Mouse (Mus musculus) hindbrain, embryonic 14.5 days (tissue): ENCODE measurements around the gene Nav2. TPM values are rescaled to one million over a fixed set of nuclear protein-coding genes. Genes with fewer than 3 reads are reported as not detected.

Source experiments
- ATAC-seq: fragments of 200-750 bp; cut with Nextera tagmentation; 2 replicates; pipeline ENCODE4 v1.8.0; 2017; ENCODE audit warnings: moderate number of reproducible peaks, mild to moderate bottlenecking, moderate TSS enrichment, moderate library complexity; ENCODE audit not compliant: low FRiP score
- DNase-seq: peaks from one replicate; pipeline ENCODE4 v3.0.0-alpha.2; 2015; ENCODE audit warnings: low spot score
- H3K27ac ChIP-seq: fragments of 300-500 bp; sonication (generic); 2 replicates; pipeline ENCODE4 v1.5.1; 2014; ENCODE audit warnings: mild to moderate bottlenecking, moderate library complexity
- H3K27me3 ChIP-seq: fragments of 300-500 bp; sonication (generic); 2 replicates; pipeline ENCODE4 v1.6.1; 2014; ENCODE audit warnings: mild to moderate bottlenecking, low read length, mixed read lengths; ENCODE audit not compliant: control insufficient read depth, insufficient read depth
- H3K36me3 ChIP-seq: fragments of 300-500 bp; sonication (generic); replicated peaks from 2 replicates; pipeline ENCODE4 v1.6.1; 2014; ENCODE audit not compliant: control insufficient read depth, insufficient read depth
- H3K4me1 ChIP-seq: fragments of 300-500 bp; sonication (generic); replicated peaks from 2 replicates; pipeline ENCODE4 v1.6.1; 2014; ENCODE audit warnings: antibody characterized with exemption, low read length, mixed read lengths; ENCODE audit not compliant: control insufficient read depth, insufficient read depth
- H3K4me2 ChIP-seq: fragments of 300-500 bp; sonication (generic); replicated peaks from 2 replicates; pipeline ENCODE4 v1.6.1; 2014; ENCODE audit warnings: mild to moderate bottlenecking, moderate library complexity
- H3K4me3 ChIP-seq: fragments of 300-500 bp; sonication (generic); replicated peaks from 2 replicates; pipeline ENCODE4 v1.5.1; 2014; ENCODE audit warnings: mild to moderate bottlenecking, low read length
- H3K9ac ChIP-seq: fragments of 300-500 bp; sonication (generic); 2 replicates; pipeline ENCODE4 v1.6.1; 2014
- H3K9me3 ChIP-seq: fragments of 300-500 bp; sonication (generic); 2 replicates; pipeline ENCODE4 v1.6.1; 2016; ENCODE audit warnings: low read length; ENCODE audit not compliant: control insufficient read depth
- WGBS: fragments of 180-500 bp; shearing (Covaris S2); extraction: QIAGEN DNeasy Blood & Tissue Kit; methylation state at CpG from one replicate; pipeline ENCODE4 v1.1.7; 2014; 5-methylcytosine and 5-hydroxymethylcytosine counted together
- polyA plus RNA-seq: library from polyadenylated mRNA; unstranded; fragments of >200 nt; fragmentation: Nextera tagmentation; extraction: Ambion mirVana; gene quantifications from 2 replicates; pipeline ENCODE4 v1.2.1, GENCODE M21; 2014

Gene Nav2
- polyA plus RNA-seq, 1 experiment from 2014 or later, result 28.2 TPM

DNA sequence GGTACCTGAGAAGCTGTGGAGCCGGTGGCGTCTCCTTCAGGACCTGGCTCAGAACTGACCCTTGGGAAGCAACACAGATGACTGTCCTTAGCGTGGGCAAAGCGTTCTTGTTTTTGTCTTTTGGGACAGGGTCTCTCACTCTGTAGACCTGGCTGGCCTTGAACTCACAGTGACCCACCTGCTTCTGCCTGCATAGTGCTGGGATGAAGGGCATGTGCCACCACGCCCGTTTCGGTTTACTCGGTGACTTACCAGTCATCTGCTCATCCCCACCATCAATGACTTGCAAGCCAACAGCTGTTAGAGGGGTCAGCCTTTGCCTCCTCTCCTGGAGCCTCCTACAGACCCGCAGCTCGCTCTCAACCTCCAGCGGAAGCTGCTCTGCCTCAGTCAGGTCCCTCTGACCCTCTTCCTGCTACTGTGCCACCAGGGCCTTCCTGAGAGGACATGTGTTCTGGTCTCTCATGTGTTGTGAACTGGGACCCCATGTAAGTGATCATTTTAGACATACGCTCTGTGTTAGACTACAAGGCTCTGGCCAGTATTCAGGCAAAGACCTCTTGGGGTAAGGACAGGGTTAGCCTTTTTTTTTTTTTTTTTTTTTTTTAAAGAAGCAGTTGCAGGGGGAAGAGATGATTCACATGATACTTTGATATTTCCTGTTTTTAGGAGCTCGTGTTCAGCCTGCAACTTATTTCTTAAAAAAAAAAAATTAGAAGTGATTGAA lies 342.2 kb downstream of the Nav2 start:
- H3K36me3 ChIP-seq, result no peaks in the 10 kb centered on the region
- H3K9ac ChIP-seq, result no peak overlapping the region
- H3K4me2 ChIP-seq, result 0 out of 2 replicates have a peak overlapping the region, but pooled peaks have one; percentile 97
- no peaks in the 10 kb centered on the region; the same call in 1 of the 2 replicates for H3K27me3 ChIP-seq
- DNase-seq (no peak), ATAC-seq (no peak)
- H3K4me3 ChIP-seq, result no peak overlapping the region
- no peak overlapping the region for H3K27ac ChIP-seq
- WGBS, result 93% methylated on average over 13 of the region's 13 CpGs
- H3K4me1 ChIP-seq, result peaks cover 32% of the 10 kb centered on the region
- no peaks in the 10 kb centered on the region for H3K9me3 ChIP-seq

DNA sequence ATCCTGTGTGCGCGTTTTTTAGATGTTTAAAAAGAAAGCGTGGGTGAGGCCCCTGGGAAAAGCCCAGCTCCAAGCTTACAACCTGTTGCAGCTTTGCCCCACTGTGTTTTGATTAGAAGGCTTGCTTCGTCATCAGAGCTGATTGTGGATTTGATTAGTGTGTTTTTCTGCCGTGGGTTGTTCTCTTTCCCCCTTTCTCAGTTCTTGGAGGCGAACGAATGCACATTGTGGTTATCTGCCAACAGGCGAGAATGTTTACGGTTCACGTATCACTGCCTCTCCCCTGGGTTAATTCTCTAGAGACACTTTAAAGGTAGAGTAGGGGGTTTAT lies 342.8 kb downstream of the Nav2 start:
- H3K27ac ChIP-seq, result no peak overlapping the region
- 68% methylated on average over 10 of the region's 10 CpGs for WGBS
- DNase-seq (no peak), ATAC-seq (no peak)
- H3K9ac ChIP-seq, result no peak overlapping the region
- no peak overlapping the region for H3K4me2 ChIP-seq
- H3K36me3 ChIP-seq, result no peaks in the 10 kb centered on the region
- peaks cover 36% of the 10 kb centered on the region for H3K4me1 ChIP-seq
- H3K4me3 ChIP-seq, result no peak overlapping the region
- no peaks in the 10 kb centered on the region; the same call in 1 of the 2 replicates for H3K27me3 ChIP-seq
- H3K9me3 ChIP-seq, result no peaks in the 10 kb centered on the region

DNA sequence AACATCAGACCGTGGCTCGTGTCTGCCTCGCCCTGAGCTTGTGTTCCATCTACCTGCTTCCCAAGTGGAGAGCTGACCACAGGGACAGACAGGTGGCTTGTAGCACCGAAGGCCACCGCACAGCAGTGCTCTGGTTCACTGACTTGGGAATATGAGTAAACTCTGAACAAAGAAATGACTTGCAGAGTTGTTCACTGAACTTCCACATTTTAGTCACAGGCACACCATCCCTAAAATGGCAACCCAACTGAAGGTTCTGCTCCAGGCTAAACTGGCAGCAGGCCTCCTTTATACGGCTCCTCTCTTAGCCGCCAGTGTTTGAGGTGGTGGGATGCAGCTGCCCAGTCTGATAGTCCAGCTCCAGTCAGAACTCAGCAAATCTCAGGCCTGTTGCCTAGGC lies 343.9 kb downstream of the Nav2 start:
- WGBS, result 83% methylated on average over 7 of the region's 7 CpGs
- Histone ChIP-seq H3K4me3 (no peak overlapping the region), H3K36me3 (no peaks in the 10 kb centered on the region), H3K9ac (no peak overlapping the region), H3K4me1 (peaks cover 40% of the 10 kb centered on the region), H3K4me2 (no peak overlapping the region), H3K27ac (no peak overlapping the region), H3K27me3 (no peaks in the 10 kb centered on the region; the same call in 1 of the 2 replicates), H3K9me3 (no peaks in the 10 kb centered on the region)
- no peak for ATAC-seq
- no peak for DNase-seq

DNA sequence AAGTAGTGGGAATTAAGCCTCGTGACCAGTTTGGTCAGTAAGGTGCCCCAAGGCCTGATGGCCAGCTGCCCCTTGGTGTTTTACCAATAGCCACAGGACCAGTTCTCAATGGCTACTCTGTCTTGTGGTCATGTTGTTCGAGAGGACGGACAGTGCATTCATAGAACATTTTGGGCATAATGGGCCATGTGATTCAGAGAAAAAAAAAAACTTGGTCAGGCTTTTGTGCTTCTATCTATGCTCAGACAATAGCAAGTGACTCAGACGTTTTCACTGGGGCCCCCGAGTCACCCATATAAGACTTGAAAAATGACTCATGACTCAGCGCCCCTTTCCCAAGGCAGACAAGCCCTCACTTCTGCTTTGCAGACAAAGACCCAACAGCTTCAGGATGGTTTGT lies 344.4 kb downstream of the Nav2 start:
- H3K27ac ChIP-seq, result no peak overlapping the region
- no peak overlapping the region for H3K9ac ChIP-seq
- no peaks in the 10 kb centered on the region for H3K36me3 ChIP-seq
- H3K9me3 ChIP-seq, result no peaks in the 10 kb centered on the region
- peaks cover 35% of the 10 kb centered on the region for H3K4me1 ChIP-seq
- no peak overlapping the region for H3K4me3 ChIP-seq
- 38% methylated on average over 6 of the region's 6 CpGs for WGBS
- ATAC-seq (no peak), DNase-seq (no peak)
- H3K4me2 ChIP-seq, result no peak overlapping the region
- no peaks in the 10 kb centered on the region for H3K27me3 ChIP-seq

DNA sequence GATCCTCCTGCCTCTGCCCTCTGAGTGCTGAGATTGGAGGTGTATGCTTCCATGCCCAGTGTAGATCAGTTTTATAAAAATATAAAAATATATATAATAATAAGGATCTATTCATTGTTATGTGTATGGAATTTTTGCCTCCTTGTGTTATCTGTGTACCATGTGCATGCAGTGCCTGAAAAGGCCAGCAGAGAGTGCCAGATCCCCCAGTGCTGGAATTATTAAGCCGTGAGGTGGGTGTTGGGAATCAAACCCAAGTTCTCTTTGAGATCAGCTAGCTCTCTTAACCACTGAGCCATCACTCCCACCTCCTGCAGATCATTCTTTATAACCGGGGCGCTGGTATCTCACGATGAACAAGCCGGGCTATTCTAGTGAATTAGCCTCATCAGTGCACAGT lies 346.5 kb downstream of the Nav2 start:
- Histone ChIP-seq H3K9ac (no peak overlapping the region), H3K4me3 (no peak overlapping the region), H3K27me3 (no peaks in the 10 kb centered on the region), H3K9me3 (no peaks in the 10 kb centered on the region), H3K27ac (no peak overlapping the region), H3K4me1 (peaks cover 20% of the 10 kb centered on the region), H3K36me3 (no peaks in the 10 kb centered on the region), H3K4me2 (no peak overlapping the region)
- WGBS, result 96% methylated on average over 5 of the region's 5 CpGs
- no peak for DNase-seq
- no peak for ATAC-seq

DNA sequence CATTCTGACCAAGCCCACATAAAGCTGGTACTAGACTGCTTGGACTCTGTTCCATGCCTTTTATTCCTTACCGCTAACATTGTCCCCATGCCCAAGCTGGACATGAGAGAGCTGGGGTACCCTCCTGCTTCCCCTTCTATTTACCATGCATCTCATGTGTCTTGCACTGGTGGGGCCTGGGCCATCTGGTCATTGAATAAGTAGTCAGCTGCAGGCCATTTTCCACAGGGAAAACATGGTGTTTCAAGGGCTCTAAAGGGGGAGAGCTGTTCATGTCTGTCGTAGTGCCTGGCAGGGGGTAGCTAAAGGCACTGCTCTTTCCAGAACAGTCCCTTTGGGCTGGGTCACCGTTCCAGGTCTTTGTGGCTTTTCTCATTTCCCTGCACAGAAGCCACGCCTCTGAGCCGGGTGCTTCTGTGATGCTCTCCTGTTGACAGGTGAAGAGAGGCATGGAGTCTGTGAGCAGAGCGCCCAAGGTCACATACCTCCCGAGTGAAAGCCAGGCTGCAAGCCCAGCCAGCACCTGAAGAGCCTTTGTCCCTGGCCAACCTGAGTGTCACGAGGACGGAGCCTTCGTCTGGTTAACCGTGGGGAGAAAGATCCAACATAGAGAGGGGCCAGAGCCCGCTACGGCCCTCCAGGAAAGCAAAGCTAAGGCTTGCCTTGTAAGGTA lies 348.9 kb downstream of the Nav2 start:
- Histone ChIP-seq H3K9me3 (no peaks in the 10 kb centered on the region), H3K27me3 (no peaks in the 10 kb centered on the region), H3K27ac (no peak overlapping the region), H3K9ac (no peak overlapping the region), H3K4me3 (no peak overlapping the region), H3K4me2 (no peak overlapping the region), H3K4me1 (peaks cover 37% of the 10 kb centered on the region), H3K36me3 (no peaks in the 10 kb centered on the region)
- 68% methylated on average over 13 of the region's 13 CpGs for WGBS
- no peak for DNase-seq
- ATAC-seq, result no peak; the same call in 1 of the 2 replicates

DNA sequence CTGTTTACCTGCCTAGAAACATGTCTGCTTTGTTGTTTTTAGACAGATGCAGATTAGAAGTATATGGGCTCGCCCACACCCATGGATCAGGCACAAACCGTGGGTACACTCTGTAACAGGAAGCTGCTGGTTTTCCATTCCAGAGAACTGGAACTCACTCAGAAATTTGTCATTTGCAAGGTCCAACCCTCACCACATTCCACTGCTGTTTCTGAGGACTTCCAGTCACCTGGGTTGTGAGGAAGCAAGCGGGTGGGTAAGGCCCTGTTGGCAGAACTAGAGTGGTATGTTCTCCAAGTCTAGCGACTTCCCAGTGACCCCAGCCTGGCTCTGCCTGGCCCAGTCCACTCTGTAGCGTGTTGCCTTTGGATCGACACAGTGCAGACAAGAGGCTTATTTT lies 349.6 kb downstream of the Nav2 start:
- Histone ChIP-seq H3K27me3 (no peaks in the 10 kb centered on the region), H3K9ac (no peak overlapping the region), H3K4me3 (no peak overlapping the region), H3K36me3 (no peaks in the 10 kb centered on the region), H3K9me3 (no peaks in the 10 kb centered on the region), H3K27ac (no peak overlapping the region), H3K4me1 (peaks cover 43% of the 10 kb centered on the region), H3K4me2 (no peak overlapping the region)
- 92% methylated on average over 6 of the region's 6 CpGs for WGBS
- ATAC-seq (no peak), DNase-seq (no peak)

DNA sequence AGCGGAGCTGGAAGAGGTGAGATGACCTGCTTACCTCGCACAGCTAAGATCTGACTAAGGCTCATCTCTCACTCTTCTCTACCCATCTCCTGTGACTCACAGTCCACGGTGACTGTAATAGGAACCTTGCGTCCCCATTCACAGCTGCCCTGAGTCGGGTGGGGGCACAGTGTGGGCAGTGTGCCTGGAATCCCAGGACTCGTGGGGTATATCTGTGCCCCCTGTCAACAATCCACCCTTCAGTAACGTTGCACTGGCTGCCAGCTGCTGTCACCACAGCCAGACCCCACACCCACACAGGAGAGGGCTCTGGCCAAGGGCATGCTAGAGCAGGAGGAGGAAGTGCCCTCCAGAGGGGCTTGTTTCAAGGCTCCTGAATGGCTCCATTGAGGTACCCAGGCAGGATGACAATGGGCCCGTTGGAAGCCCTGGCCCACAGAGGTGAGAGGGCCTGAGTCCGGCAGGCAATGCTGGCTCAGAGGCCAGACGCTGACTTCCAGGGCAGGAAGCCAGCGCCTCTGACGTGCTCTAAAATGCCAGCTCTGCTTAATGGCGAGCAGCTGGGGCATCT lies 353.5 kb downstream of the Nav2 start:
- Histone ChIP-seq H3K9me3 (no peaks in the 10 kb centered on the region), H3K4me3 (no peak overlapping the region), H3K4me2 (no peak overlapping the region), H3K9ac (no peak overlapping the region), H3K4me1 (peaks cover 33% of the 10 kb centered on the region), H3K27ac (no peak overlapping the region), H3K36me3 (no peaks in the 10 kb centered on the region), H3K27me3 (no peaks in the 10 kb centered on the region)
- WGBS, result 55% methylated on average over 13 of the region's 13 CpGs
- DNase-seq, result peak; percentile 48
- peak; percentile 65; the same call in 1 of the 2 replicates for ATAC-seq

DNA sequence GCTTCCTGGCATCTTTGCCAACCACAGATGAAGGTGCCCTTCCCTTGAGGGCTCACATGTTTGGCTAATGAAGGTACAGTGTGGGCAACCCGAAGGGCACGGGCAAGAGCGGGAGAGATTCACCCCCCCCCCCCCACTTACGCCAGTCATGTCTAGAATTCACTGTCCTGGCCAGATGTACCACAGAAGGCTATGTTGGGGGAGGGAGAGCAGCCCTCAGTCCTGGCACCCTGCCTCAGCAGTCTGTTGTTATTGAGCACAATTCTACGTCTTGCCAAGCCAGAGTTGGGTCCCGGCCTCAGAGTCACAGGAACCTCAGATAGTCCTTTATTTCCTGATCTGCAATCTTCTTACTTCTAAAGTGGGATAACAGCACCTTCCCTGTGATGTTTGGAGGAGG lies 357.9 kb downstream of the Nav2 start:
- Histone ChIP-seq H3K27me3 (no peaks in the 10 kb centered on the region), H3K9me3 (no peaks in the 10 kb centered on the region), H3K4me3 (no peak overlapping the region), H3K9ac (no peak overlapping the region), H3K4me2 (no peak overlapping the region), H3K36me3 (no peaks in the 10 kb centered on the region), H3K27ac (no peak overlapping the region), H3K4me1 (peaks cover 16% of the 10 kb centered on the region)
- DNase-seq (no peak), ATAC-seq (no peak)
- 68% methylated on average over 6 of the region's 6 CpGs for WGBS
